Mouse (Mus musculus) midbrain, postnatal 0 days (tissue): ENCODE data around the gene Psmd5. TPM values are rescaled to one million over a fixed set of nuclear protein-coding genes. Genes with fewer than 3 reads are reported as not detected.

ENCODE experiments used
- ATAC-seq: fragments of 200-750 bp; cut with Nextera tagmentation; 2 replicates; pipeline ENCODE4 v1.8.0; 2017; ENCODE audit warnings: moderate number of reproducible peaks, mild to moderate bottlenecking, moderate TSS enrichment, moderate library complexity; ENCODE audit not compliant: low FRiP score
- DNase-seq: peaks from one replicate; pipeline ENCODE4 v3.0.0-alpha.2; 2015; ENCODE audit warnings: low spot score
- H3K27ac ChIP-seq: fragments of 300-500 bp; sonication (generic); 2 replicates; pipeline ENCODE4 v1.5.1; 2014; ENCODE audit warnings: low read depth, mild to moderate bottlenecking, low read length, mixed read lengths
- H3K27me3 ChIP-seq: fragments of 300-500 bp; sonication (generic); 2 replicates; pipeline ENCODE4 v1.6.1; 2014; ENCODE audit warnings: low read length, control low read depth, mixed read lengths; ENCODE audit not compliant: insufficient read depth
- H3K36me3 ChIP-seq: fragments of 300-500 bp; sonication (generic); 2 replicates; pipeline ENCODE4 v1.6.1; 2014; ENCODE audit warnings: low read length, control low read depth, mixed read lengths; ENCODE audit not compliant: insufficient read depth
- H3K4me1 ChIP-seq: fragments of 300-500 bp; sonication (generic); 2 replicates; pipeline ENCODE4 v1.6.1; 2014; ENCODE audit warnings: mild to moderate bottlenecking, control low read depth, antibody characterized with exemption, low read length, mixed read lengths; ENCODE audit not compliant: insufficient read depth
- H3K4me2 ChIP-seq: fragments of 300-500 bp; sonication (generic); 2 replicates; pipeline ENCODE4 v1.6.1; 2014; ENCODE audit warnings: low read depth, mild to moderate bottlenecking, low read length, mixed read lengths; ENCODE audit not compliant: poor library complexity, severe bottlenecking
- H3K4me3 ChIP-seq: fragments of 300-500 bp; sonication (generic); 2 replicates; pipeline ENCODE4 v1.5.1; 2014; ENCODE audit warnings: low read depth, mild to moderate bottlenecking, low read length, moderate library complexity
- H3K9ac ChIP-seq: fragments of 300-500 bp; sonication (generic); replicated peaks from 2 replicates; pipeline ENCODE4 v1.6.1; 2014; ENCODE audit warnings: mild to moderate bottlenecking, low read length, moderate library complexity, mixed read lengths; ENCODE audit not compliant: poor library complexity, severe bottlenecking
- H3K9me3 ChIP-seq: fragments of 300-500 bp; sonication (generic); 2 replicates; pipeline ENCODE4 v1.6.1; 2016; ENCODE audit warnings: low read length, control low read depth
- CTCF ChIP-seq: IDR thresholded peaks from 2 replicates; pipeline ENCODE4 v1.5.1; 2016; ENCODE audit warnings: antibody characterized with exemption, mild to moderate bottlenecking
- WGBS: fragments of 180-500 bp; shearing (Covaris S2); extraction: QIAGEN DNeasy Blood & Tissue Kit; methylation state at CpG from one replicate; pipeline ENCODE4 v1.1.7; 2014; 5-methylcytosine and 5-hydroxymethylcytosine counted together
- polyA plus RNA-seq: library from polyadenylated mRNA; unstranded; fragments of >200 nt; fragmentation: Nextera tagmentation; extraction: Ambion mirVana; gene quantifications from 2 replicates; pipeline ENCODE4 v1.2.1, GENCODE M21; 2015
- total RNA-seq: library from RNA; depleted of rRNA; stranded (reverse); fragments of >200 nt; gene quantifications from 2 replicates; pipeline ENCODE4 v1.2.3, GENCODE M21; 2014

Psmd5 gene
- total and polyA plus RNA-seq, 2 experiments from 2014 or later = 42.6 to 82.8 TPM

- TF ChIP-seq CTCF = no peak
- Histone ChIP-seq H3K27me3 (no peaks in the 10 kb centered on the region), H3K9ac (no peak overlapping the region), H3K4me2 (no peak overlapping the region), H3K9me3 (no peaks in the 10 kb centered on the region), H3K4me1 (peaks cover 5% of the 10 kb centered on the region; the same call in 1 of the 2 replicates), H3K27ac (no peak overlapping the region), H3K4me3 (no peak overlapping the region), H3K36me3 (no peaks in the 10 kb centered on the region)
- ATAC-seq (no peak), DNase-seq (no peak)
- WGBS = 78% methylated on average over 1 of the region's 1 CpGs
Observed at GRCm38 (mm10) chr2:34900412-34900811, 25.6 kb upstream of the Psmd5 start.

GRCm38 (mm10) chr2:34899682-34900081 lies 24.9 kb upstream of the Psmd5 start:
- Histone ChIP-seq H3K4me1 (peaks cover 5% of the 10 kb centered on the region; the same call in 1 of the 2 replicates), H3K27me3 (no peaks in the 10 kb centered on the region), H3K27ac (no peak overlapping the region), H3K9me3 (no peaks in the 10 kb centered on the region), H3K4me2 (no peak overlapping the region), H3K4me3 (no peak overlapping the region), H3K9ac (no peak overlapping the region), H3K36me3 (no peaks in the 10 kb centered on the region)
- ATAC-seq (no peak), DNase-seq (no peak)
- no peak for TF ChIP-seq CTCF
- 89% methylated on average over 11 of the region's 11 CpGs for WGBS

GRCm38 (mm10) chr2:34897820-34898219 lies 23.1 kb upstream of the Psmd5 start:
- Histone ChIP-seq H3K4me2 (no peak overlapping the region), H3K9me3 (no peaks in the 10 kb centered on the region), H3K4me3 (no peak overlapping the region), H3K27me3 (no peaks in the 10 kb centered on the region), H3K36me3 (no peaks in the 10 kb centered on the region), H3K4me1 (no peaks in the 10 kb centered on the region), H3K9ac (no peak overlapping the region), H3K27ac (no peak overlapping the region)
- DNase-seq = peak; percentile 15
- 23% methylated on average over 10 of the region's 10 CpGs for WGBS
- TF ChIP-seq CTCF = peak; percentile 52
- no peak for ATAC-seq

GRCm38 (mm10) chr2:34896821-34897460 lies 22.2 kb upstream of the Psmd5 start:
- no peak overlapping the region for H3K4me3 ChIP-seq
- H3K27me3 ChIP-seq = no peaks in the 10 kb centered on the region
- no peaks in the 10 kb centered on the region for H3K4me1 ChIP-seq
- H3K36me3 ChIP-seq = no peaks in the 10 kb centered on the region
- H3K27ac ChIP-seq = no peak overlapping the region
- no peak for DNase-seq
- ATAC-seq = no peak
- H3K9ac ChIP-seq = no peak overlapping the region
- no peak for TF ChIP-seq CTCF
- 87% methylated on average over 17 of the region's 17 CpGs for WGBS
- no peaks in the 10 kb centered on the region for H3K9me3 ChIP-seq
- H3K4me2 ChIP-seq = no peak overlapping the region

- Histone ChIP-seq H3K27me3 (no peaks in the 10 kb centered on the region), H3K9ac (no peak overlapping the region), H3K4me2 (no peak overlapping the region), H3K27ac (no peak overlapping the region), H3K4me3 (no peak overlapping the region), H3K36me3 (no peaks in the 10 kb centered on the region), H3K4me1 (no peaks in the 10 kb centered on the region), H3K9me3 (no peaks in the 10 kb centered on the region)
- DNase-seq (no peak), ATAC-seq (no peak)
- no peak for TF ChIP-seq CTCF
- 80% methylated on average over 19 of the region's 19 CpGs for WGBS
Observed at GRCm38 (mm10) chr2:34895503-34896113, 20.8 kb upstream of the Psmd5 start.

GRCm38 (mm10) chr2:34893950-34894349 lies 19.2 kb upstream of the Psmd5 start:
- H3K36me3 ChIP-seq = no peaks in the 10 kb centered on the region
- no peaks in the 10 kb centered on the region for H3K9me3 ChIP-seq
- no peak overlapping the region for H3K27ac ChIP-seq
- ATAC-seq (no peak), DNase-seq (no peak)
- TF ChIP-seq CTCF = no peak
- no peak overlapping the region for H3K4me2 ChIP-seq
- no peaks in the 10 kb centered on the region for H3K4me1 ChIP-seq
- H3K27me3 ChIP-seq = no peaks in the 10 kb centered on the region
- 74% methylated on average over 5 of the region's 5 CpGs for WGBS
- H3K9ac ChIP-seq = no peak overlapping the region
- H3K4me3 ChIP-seq = no peak overlapping the region
